Mouse (Mus musculus): ENCODE data around the gene Slc24a2.

The Slc24a2 gene

DNA sequence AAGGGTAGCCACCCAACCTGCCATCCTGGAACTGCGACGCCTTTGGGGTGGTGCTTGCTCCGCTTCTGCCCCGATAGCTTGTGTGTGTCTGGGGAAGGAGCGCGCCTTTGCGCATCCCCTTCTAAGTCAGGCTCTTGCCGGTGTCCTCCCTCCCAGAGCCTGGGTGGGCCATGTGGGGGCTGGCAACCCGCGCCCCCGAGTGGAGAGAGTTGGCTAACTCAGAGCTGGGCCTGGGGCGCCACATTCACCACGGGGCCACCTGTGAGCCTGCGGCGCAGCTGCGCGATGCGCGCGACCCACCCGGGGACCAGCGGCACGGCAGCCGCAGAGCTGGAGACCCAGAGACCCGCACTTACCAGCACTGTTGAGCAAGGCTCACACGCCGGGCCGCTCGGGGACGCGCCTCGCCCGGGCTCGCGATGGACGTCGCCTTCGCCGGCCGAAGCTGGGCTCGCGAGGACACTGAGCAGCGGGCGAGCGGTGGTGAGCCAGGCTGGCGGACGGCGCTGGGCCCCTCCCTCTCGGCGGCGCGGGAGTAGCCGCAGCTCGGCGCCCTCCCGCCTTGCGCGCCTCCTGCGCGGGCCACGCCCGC lies at the start of gene Slc24a2:
Gene Slc24a2, minus strand, starts transcription at position 518 of the 592 bp plus-strand sequence.
- DNase-seq: no peak

DNA sequence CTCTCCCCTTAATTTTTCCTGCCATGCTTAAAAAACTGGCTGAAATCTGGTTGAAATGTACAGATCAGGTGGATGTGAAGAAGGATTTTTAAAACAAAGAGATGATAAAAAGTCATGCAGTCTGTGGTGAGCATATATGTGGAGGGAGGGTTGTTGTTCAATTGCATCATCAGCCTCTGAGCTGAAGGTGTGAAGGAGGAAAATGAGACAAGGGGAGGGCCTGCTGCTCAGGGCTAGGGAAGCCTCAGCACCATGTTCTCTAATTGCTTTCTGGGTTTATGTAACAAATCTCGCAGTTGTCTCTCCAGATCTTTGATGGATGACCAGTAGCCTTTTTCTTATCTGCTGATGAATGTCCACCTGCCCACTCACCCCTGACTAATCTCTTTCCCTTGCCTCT lies 44.5 kb upstream of the Slc24a2 start:
- DNase-seq: no peak

DNA sequence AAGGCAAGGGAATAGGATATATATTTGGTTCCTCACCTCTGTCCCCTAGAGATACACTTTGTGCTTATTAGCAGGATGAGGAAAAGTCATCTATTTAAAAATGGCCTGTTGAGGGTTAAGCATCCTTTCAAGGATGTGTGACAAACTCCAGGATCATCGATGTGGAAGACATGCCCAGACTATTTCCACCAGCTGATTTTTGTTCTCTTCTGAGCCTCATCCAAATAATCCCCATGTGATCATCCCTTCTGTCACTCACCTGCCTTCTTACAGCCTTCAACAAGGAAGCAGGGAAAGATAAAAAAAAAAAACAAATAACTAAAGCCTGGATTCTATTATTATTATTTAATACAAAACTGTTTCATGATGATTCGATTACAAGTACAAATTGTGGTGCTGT lies 44.0 kb upstream of the Slc24a2 start:
- DNase-seq: no peak

GRCm38 (mm10) chr4:87273476-87273875 lies 43.2 kb upstream of the Slc24a2 start:
- DNase-seq: no peak

DNA sequence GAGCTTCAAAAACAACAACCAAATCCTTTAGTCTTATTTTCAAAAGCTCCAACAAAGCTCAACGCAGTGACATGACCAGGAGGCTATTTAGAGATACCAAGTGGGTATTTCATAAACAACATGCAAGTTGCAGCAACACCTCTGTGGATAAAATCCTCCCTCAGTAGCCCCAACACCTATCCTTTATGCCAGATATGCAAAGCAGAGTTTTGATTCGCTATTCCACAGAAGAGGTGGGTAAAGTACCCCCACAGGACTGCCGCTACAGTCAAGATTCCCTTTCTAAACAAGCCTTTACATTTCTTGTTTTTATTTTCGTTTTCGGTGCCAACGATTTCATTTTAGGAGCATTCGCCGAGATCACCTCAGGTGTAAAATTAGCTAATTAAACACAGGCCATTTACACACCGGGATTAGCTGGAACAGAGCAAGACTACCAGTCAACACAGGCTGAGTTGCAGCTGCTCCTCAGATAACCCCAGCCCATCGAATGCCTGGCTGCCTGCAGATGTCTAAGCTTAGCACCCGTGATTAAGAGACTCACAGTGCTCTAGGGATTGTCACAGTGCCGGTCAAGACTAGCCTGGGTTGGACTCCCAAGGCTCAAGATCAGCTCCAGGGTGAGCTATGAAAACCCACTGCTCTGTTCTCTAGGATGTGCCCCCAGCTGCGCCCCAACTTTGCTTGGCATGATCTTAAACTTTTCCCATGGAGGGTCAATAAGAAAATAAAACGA lies 885 bp downstream of the Slc24a2 start:
- no peak for DNase-seq

DNA sequence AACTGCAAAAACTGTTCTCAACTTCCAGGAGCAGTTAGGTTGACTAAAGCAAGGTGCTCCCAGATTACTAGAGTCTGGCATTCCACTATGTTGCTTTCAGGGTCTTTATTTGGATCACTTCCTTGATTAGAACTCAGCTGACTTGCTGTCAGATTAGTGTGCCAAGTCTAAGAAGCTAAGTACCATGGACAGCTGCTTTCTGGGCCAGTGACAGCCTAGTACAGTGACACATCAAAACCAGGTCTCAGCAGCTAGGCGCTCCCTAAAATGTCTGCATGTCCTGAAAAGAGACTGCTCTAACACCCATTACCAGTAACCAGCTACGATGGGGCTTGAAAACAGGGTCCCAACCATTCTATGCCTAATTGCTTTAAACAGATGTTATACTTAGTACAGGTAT lies 8.7 kb downstream of the Slc24a2 start:
- no peak for DNase-seq

- DNase-seq: no peak
These were observed 12.1 kb downstream of the Slc24a2 start for GRCm38 (mm10) chr4:87218196-87218595.

DNA sequence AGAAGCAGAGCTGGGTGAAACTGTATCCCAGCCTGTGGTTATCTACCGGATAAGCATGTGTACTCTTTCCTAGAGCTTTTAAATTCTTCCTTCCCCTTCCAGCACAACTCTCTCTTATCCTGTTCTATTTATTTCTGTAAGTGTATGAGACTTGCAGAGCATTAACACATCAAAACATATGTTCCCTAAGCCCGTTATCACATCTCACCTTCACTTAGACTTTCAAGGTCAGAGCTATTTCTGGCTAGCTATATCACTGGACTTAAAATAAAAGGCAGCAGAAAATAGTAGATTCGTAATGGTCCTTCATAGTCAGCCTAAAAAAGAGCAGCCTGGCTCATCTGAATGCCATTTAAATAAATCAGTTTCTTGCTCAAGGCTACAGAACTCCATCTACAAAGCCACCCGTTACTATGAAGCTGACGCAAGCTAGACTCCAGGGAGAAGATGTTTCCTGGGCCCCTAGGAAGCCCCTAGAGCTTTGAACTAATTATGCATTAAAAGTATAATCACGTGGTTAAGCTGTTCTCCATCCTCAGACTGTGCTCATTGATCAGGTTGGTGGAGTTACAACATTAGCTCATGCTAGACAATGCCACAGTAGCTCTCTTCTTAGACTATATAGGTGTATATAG lies 18.8 kb downstream of the Slc24a2 start:
- DNase-seq: no peak

DNA sequence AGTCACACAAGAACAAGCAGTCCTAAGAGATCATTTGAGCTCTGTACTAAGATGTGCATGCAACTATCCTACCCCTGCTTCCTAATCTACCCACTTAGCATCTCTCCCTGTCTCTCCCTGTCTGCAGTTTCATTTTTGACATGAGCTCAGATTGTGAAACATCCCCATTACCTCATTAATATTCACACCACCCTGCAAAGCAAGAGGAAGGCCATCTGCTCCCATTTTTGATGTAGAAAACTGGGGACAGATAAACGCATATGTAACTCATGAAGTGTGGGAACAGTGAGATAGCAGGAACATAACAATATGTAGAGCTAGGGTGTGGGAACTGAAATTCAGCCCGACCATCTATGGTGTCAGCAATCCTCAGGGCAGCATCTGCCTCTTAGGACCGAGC lies 19.7 kb downstream of the Slc24a2 start:
- DNase-seq: no peak

DNA sequence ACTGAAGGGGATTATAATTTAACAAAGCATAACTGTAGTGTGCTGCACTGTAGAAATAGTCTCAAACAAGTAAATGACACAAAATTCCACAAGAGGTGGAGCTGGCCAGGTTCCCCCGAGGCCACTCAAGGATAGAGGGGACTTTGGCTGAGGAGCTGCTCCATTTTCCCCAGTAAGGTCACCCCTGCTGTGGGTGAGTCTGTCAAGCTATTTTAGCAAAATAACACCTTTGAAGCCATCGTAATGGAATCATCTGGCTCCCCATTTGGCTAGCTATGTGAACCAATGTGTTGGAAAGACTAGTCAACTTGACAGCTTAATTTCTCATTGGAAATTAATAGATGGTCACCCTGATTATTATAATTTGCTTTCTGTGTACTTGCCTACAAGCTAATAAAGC lies 28.2 kb downstream of the Slc24a2 start:
- no peak for DNase-seq

DNA sequence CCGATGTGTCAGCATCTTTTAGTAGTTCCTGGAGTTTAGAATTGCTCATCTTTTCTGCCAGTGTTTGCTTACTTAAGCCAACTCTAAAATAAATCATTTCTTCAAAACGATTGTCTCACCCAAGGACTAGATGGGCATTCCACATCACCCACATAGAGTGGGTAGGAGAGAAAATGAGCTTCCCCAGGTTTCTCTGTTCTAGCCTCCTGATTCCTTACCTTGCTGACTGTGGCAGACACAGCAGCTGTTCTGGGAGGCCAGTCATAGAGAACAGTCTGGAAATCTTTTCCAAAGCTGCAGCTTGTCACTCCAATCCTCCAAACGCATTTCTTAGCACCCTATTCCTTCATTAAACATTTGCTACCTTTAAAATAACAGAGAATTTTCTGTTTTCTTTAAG lies 29.0 kb downstream of the Slc24a2 start:
- no peak for DNase-seq

DNA sequence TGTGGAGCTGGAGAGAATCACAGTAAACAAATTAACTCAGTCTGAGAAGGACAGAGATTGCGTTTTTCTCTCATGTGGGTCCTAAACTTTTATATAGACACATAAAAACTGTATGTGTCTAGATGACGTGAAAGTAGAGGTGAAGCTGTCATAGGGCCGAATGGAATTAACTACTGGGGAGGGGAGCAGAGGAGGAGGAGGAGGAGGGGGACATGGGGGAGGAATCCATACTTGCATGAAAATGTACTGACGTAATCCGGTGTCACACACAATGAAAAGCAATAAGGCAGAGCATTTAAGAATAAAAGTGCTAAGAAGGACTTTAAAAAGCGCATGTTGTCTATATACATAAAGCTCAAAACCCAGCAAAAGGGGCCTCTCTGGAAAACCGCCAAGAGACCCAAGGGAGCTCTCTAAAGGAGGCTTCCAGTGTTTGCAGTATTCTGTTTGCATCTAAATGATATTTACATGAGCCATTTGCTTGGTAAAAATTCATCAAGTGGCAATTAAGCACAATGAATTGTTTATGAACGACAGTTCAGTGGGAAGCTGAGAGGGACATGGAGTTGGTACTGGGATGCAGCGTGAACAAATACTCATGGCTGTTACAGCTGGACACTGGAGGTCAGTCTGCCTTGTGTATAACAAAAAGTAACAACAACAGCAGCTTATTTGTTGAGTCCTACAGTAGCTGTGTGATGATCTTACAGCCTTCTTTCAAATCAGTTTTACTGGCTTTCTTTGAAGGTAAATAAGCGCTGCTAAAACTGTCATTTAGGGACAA lies 45.9 kb downstream of the Slc24a2 start:
- no peak for DNase-seq

DNA sequence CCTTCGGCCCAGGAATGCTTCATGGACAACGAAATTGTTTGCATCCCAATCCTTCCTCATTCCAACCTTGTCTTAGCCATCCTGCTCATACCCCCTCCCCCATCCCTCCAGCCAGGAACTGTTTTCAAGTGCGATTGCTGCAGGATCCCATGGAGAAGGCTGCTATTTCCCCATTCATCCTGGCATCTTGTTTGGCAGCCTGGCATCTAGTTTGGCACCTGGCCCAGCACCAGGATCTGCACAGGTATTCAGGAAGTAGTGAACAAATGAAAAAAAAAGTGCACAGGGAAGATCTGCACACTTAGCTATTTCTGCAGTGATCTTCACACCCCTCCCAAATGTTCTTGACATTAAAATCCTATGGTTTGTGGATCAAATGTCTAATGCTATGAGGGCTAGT lies 53.2 kb downstream of the Slc24a2 start:
- DNase-seq: no peak

GRCm38 (mm10) chr4:87163945-87164344 lies 66.3 kb downstream of the Slc24a2 start:
- DNase-seq: no peak

- no peak for DNase-seq
These were observed 72.2 kb downstream of the Slc24a2 start for GRCm38 (mm10) chr4:87158053-87158452.

GRCm38 (mm10) chr4:87151990-87152389 lies 78.3 kb downstream of the Slc24a2 start:
- DNase-seq: no peak

GRCm38 (mm10) chr4:87149584-87149983 lies 80.7 kb downstream of the Slc24a2 start:
- DNase-seq: no peak

GRCm38 (mm10) chr4:87141590-87142365 lies 88.5 kb downstream of the Slc24a2 start:
- DNase-seq: no peak

- no peak for DNase-seq
These were observed 89.4 kb downstream of the Slc24a2 start for GRCm38 (mm10) chr4:87140901-87141300.

GRCm38 (mm10) chr4:87132525-87132924 lies 97.8 kb downstream of the Slc24a2 start:
- DNase-seq: no peak

GRCm38 (mm10) chr4:87126756-87127155 lies 103.5 kb downstream of the Slc24a2 start:
- DNase-seq: no peak

DNA sequence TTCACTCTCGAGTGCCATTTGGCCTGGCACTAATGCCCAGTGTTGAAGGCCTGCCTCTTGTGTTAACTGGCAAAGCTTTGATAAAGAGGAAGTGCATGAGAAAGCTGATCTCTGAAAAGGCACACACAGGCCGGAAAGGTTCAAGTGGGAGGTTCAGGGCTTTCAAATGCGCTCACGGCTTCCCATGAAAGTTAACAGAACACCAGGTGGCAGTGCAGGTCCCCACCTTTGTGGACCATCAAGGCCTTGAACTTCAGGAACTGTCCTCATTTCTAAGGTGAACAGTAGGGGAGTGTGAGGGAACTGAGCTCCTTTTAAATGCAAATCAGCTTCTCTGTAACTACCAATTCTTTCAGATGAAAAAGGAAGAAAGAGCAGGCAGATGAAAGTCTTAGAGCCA lies 110.5 kb downstream of the Slc24a2 start:
- DNase-seq: no peak

GRCm38 (mm10) chr4:87115726-87116125 lies 114.6 kb downstream of the Slc24a2 start:
- DNase-seq: no peak
